Mouse (Mus musculus) megakaryocyte progenitor cell, adult 5-6 weeks (primary cell): ENCODE measurements around the gene Igf2bp2. TPM values are rescaled to one million over a fixed set of nuclear protein-coding genes. Genes with fewer than 3 reads are reported as not detected.

ENCODE experiments used
- ATAC-seq: replicated peaks from 2 replicates; pipeline ENCODE4 v1.8.0; 2016; ENCODE audit warnings: mild to moderate bottlenecking, moderate TSS enrichment, inconsistent platforms; ENCODE audit not compliant: poor library complexity
- total RNA-seq, 2 experiments: library from RNA; stranded (forward) in 1 of 2; stranded (reverse) in 1 of 2; fragments of 157-497, 149-512 nt in 1 of 2; fragments of 200-1000 nt in 1 of 2; gene quantifications; 2 replicates each; pipeline versions ENCODE4 v1.2.3 to v1.2.4; 2015 to 2017

The Igf2bp2 gene
- total RNA-seq (2015) = 2.8 and 3.4 TPM in 2 replicates
- 1.1 and 1.6 TPM in 2 replicates for total RNA-seq (2017)

DNA sequence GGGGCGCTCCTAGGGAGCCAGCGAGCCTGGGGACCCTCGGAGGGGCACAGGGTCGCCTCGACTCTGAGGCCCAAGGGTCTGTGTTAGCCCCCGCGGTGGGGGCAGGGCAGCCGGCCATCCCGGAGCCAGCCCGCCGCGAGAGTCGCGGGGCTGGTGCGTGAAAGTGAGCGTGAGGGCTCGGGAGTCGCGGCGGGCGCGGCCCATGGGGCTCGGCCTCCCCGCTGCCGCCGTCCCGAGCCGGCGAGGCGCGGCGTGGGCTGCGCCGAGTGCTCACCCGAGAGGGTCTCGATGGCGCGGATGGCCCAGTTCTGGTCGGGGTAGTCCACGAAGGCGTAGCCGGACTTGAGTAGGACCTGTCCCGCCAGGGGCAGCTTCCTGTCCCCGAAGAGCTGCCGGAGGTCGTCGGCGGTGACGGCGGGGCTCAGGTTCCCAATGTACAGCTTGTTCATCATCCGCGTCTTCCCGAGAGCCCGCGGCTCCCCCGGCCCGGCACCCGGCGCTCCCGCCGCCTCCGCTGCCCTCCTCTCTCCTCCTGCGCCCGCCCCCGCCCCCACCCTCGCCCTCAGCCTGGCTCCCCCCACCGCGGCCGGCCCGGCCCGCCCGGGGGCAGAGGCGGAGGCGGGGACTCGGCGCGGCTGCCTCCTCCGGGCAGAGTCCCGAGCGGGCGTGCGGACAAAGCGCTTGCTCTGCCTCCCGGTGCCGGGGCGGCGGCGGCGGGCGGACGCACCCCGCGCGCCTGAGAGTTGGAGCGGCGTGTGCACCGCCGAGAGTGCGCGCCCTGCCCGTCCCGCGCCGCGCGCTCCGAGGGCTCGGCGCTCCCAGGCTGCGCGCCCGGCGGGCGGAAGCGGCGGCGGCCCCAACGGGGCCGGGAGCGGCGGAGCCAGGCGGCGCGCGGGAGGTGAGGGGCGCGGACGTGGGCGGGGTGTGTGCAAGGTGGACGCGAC lies at the start of gene Igf2bp2:
Gene Igf2bp2, minus strand, starts transcription at position 788 of the 944 bp plus-strand sequence.
- ATAC-seq = no peak

DNA sequence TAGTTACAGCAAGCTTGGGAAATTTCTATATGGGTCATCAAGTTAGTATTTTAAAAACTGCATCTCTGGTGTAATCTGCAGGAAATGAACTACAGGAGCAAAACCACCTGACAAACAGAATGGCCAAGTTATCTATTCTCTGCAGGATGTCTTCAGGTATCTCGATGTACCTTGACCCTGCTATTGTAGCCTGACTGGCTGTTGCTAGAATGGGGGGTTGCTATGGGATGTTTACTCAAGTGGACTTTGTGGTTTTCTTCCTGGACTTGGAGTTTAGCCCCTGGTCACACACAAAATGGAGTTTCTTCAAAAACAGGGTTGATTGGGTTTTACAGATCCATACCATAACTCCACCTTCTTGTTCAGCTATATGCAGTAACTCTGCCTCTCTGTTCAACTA lies 40.4 kb upstream of the Igf2bp2 start:
- no peak for ATAC-seq

DNA sequence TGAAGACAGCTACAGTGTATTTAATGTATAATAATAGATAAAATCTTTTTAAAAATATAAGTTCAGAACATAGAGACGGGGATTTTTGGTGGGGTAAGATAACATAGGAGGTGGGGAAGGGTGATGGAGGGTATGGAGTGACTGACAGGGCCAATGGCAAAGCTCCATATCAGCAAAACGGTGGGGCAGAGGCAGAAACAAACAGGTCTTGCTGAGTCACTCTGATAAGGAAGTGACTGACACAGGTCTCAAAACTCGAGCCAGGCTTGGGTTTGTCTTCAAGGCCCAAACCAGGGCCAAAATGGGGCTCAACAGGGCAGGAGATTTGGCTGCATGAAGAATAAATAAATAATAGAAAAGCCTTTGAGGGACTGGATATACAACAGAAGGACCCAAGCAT lies 38.8 kb upstream of the Igf2bp2 start:
- no peak for ATAC-seq

DNA sequence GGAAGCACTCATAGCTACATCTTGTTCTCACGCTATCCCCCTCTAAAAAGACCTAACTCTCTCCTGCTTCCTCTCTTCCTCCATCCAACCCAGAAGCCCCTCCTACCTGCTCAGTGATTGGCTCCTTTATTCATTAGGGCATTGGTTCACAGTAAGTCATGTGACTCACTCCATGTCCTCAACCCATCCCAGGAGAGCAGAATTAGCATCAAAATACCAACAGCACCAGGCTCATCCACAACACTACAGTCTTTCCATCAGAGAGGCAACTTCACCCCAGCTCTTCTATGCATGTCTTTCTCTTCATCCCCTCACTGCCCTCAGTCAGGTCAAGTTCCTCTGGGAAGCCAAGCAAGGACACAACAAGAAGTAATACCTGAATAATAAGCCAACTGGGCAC lies 37.4 kb upstream of the Igf2bp2 start:
- ATAC-seq = no peak

DNA sequence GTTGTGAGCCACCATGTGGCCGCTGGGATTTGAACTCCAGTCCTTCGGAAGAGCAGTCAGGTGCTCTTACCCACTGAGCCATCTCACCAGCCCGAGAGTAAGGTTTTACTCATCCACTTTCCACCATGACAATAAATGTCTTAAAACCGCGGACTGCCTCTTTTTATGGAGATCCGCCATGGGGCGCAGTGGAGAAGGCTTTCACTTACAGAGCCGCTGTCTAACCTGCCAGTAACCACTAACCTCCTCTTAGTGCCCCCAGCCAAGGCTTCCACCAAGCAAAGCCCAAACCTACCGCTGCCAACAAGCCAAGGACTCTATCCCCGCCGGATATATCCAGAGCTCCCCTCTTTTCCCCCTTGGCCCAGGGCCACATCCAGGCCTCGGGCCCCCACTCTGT lies 24.3 kb upstream of the Igf2bp2 start:
- no peak for ATAC-seq

DNA sequence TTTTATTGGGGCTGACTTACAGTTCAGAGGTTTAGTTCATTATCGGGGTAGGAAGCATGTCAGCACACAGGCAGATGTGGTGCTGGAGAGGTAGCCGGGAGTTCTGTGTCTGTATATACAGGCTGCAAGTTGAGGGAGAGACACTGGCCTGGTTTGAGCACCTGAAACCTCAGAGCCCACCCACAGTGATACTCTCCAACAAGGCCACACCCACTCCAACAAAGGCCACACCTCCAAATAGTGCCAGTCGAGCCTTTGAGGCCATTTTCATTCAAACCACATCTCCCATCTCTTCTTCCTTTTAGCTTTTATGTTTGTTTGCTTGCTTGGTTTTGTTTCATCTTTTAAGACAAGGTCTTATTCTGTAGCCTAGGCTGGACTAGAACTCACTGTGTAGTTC lies 22.3 kb upstream of the Igf2bp2 start:
- no peak for ATAC-seq

DNA sequence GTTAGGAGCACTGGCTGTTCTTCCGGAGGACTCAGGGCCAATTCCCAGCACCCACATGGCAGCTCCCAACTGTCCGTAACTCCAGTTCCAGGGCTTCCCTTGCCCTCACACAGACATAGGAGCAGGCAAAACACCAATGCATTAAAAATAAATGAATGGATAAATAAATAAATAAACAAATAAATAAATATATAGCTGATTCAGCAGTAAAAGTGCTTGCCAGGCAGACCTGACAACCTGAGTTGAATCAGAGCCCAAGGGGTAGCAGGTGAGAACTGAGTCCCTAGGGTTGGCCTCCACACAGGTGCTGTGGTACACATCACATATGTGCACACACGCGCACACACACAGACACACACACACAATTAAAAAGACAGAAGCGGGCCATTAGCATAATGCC lies 21.0 kb upstream of the Igf2bp2 start:
- no peak for ATAC-seq

DNA sequence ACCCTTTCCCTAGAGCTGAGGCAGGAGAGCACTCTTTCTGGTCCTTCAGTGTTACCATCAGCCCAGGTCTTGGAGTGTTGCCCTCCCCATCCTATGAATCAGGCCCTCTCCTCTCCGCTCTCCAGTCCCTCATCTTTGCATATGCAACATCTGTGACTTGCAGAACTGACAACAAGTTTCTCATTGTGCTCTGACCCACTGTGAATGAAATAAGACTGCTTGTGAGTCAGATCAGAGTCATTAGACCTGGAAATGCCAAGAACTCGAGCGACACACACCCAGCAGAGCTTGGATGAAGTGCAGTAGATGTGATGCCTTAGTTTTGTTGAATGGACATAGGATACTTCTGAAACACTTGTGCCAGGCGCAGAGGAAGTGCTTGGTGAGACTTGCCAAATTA lies 19.2 kb upstream of the Igf2bp2 start:
- no peak for ATAC-seq

DNA sequence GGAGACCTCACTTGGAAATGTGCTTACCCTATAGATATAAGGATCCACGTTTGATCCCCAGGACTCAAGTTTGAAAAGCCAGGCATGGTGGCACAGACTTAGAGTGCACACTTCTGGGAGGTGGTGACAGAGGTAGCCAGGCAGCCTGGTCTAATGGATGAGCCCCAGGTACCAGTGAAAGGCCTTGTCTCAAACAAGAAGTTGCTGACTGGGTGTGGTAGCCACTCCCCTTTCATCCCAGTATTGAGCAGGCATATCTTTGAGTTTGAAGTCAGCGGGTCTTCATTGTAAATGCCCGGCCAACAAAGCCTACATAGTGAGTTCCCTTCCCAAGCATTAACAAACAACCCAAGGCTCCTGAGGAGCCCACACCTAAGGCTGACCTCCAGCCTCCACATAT lies 15.7 kb upstream of the Igf2bp2 start:
- ATAC-seq = no peak

DNA sequence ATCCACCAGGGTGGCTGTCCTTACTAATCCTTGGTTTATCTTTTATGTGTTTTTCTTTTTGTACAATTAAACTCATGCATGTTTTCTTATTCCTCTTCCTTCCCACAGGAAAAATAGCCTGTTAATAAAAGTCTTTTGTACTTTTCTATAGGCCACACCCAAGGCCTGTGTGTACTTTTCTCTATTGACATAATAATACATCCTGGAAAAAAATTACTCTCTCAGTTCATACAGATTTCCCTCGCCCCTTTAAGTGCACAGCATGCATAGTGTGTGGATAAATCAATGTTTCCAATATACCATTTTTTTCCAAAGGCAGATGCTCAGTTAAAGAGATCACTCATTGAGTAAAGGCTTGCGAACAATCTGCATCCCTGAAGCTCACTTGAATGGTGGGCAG lies 14.9 kb upstream of the Igf2bp2 start:
- no peak for ATAC-seq

DNA sequence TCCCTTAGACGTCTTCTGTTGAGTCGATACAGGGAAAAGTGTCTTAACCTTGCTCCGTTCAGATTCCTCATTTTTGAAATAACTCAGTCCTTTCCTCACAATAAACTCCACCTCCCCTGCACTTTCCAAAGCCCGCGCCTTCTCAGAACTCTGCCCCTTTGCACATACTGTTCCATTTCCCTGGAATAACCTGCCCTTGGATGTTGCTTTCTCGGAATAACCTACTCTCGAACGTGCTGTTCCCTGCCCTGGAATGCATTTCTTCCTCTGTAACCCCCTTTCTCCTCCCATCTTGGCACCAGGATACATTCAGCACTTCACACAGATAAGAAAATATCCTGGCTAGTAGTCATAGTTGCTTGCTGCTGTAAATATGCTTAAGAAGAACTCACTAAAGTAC lies 5.6 kb upstream of the Igf2bp2 start:
- ATAC-seq = no peak

DNA sequence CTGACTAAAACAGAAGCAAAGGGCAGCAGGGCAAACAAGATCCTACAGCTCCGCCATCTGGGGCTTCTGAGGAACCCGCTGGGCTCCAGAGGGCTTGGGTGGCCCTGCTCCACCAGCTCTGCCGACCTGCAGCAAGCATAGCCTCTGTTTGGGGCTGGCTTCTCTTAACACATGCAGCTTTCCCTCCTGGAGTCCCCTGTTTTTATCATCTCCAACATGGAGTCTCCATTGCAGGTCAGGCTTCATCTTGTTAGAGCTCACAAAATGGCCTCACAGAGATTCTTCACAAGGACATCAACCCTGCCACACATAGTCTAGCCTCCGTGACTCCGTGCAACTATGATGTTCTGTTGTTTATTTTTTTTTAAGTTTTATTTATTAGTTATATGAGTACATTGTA lies 2.5 kb upstream of the Igf2bp2 start:
- ATAC-seq = no peak

DNA sequence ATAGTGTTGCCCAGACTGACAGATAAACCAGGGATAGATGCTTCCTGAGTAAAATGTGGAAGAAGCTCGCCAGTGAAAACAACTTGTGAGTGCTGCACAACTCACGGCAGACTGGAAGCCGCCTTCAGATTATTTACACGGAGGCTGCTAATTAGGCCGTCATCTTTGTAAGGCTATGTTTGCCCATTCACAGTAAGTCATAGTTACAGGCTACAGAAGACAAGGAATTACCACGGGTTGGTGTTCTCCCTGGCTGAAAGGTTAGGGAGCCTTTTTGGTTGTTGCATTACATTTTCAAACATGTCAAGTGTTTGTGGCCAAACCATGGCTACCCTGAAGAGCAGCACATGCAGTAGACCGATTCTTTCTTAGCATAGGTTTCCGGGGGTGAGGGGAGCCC lies 1.3 kb upstream of the Igf2bp2 start:
- no peak for ATAC-seq

DNA sequence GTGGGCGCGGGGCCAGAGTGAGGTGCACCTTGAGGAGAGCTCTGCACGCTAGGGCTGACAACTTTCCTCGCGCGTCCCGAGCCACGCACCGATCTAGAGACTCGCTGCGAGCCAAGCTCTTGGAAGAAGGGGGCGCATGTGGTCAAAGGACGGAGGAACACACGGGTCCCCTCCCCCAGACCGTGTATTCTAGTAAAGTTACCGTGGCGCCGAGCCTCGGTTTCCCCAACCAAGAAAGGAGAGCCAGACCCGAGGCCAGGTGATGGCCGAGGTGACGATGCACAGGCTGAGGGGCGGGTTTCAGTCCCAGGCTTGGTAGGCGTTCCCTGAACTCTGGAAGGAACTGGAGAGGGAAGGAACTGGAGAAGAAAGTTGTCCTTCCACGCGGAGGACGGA lies 355 bp upstream of the Igf2bp2 start:
- no peak for ATAC-seq

DNA sequence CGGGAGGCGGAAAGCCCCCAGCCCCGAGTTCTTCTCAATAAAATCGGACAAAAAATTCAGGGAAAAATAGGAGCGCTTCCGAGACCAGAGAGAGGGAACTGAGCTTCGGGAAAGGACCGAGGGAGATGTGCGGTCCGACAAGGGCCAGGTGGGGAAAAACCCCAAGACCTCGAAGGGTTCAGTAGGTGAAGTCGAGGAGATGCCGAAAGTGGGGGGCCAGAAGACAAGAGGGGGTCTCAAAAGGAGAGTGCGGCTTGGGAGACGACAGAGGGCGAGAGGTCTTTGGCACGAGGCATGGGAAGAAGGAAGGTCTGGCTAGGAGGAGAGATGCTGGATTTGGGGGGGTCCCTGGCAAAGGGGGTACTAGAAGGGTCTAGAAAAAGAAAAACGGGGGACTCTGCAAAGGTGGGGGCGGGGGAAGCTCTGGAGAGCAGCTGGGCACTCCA lies 1.0 kb downstream of the Igf2bp2 start:
- no peak for ATAC-seq

DNA sequence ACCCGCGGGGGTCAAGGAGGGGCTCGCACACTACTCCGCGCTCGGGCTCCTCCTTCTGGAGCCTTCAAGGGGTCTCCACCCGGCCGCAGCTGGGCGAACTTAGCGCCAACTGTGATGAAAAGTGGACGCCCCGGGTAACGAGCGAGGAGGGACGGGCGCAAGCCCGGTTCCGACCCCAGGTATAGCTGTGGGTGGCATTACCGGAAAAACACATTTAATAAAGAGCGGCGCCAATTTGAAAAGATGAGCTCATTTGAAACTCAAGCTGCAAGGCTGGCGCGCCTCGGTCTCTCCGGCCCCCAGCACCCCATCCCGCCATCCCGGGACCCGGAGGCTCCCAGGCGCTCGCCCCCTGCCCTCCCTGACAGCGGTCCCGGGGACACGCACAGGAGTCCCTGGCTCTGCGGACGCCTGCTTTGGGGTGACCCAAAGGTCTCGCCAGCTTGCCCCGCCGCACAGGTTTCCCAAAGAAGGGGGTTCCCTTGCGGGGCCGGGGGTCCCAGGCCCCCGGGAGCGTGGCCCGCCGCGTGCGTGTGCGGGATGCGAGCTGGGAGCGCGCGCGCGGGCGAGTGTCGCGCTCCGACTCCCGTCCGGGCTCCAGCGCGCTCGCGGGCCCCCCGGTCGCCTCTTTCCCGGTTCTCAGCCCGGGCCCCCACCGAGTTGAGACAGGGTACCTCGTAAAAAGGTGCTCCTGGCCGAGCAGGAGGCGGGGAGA lies 1.6 kb downstream of the Igf2bp2 start:
- no peak for ATAC-seq

DNA sequence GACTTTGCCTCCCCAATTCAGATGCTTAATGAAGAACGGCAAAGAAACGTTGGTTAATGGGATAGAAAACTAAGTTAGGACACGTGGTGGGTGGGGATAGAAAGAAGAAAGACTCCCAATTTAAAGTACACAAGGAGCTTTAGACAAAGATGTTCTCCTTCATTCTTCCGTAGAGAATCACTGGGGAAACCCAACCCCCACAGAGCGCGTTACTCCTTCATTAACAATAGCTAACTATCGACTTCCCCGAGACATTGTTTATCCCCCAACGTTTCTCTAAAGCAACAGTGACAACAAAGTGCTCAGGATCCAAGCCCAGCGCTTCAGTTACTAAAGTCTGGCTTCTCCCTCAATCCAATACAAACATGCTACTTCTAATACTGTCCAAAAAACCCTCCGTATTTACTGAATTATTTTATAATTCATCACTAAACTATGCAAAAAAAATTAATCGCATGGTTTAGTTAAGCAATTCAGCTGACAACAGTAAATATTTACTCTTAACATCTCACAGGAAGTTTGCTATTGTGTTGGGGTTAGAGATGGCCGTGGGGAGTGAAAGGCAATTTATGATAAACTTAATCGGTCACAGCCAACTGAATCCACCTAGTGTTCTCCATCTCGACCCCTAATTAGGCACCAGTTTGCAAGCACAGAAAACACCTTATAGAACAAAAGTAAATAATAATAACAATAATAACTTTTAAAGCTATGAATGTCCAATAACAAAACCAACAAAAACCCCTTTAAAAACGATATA lies 2.5 kb downstream of the Igf2bp2 start:
- ATAC-seq = no peak

DNA sequence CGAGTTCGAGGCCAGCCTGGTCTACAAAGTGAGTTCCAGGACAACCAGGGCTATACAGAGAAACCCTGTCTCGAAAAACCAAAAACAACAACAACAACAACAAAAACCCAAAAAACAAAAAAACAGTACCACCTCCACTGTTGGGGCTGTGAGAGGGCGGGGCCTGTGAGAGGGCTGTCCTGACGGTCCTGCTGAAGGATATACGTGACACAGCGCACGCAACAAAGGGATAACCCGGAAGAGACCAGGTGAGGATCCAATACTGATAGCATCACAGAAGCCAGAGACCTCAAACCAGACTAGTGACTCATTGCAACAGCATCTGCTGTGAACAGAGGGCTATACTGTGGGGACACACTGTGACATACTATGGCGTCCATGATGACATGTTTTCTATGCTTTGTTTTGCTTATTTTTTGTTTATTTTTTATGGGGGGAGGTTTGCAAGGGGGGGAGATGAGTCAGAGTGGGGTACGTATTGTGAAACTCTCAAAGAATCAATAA lies 10.1 kb downstream of the Igf2bp2 start:
- ATAC-seq = no peak

DNA sequence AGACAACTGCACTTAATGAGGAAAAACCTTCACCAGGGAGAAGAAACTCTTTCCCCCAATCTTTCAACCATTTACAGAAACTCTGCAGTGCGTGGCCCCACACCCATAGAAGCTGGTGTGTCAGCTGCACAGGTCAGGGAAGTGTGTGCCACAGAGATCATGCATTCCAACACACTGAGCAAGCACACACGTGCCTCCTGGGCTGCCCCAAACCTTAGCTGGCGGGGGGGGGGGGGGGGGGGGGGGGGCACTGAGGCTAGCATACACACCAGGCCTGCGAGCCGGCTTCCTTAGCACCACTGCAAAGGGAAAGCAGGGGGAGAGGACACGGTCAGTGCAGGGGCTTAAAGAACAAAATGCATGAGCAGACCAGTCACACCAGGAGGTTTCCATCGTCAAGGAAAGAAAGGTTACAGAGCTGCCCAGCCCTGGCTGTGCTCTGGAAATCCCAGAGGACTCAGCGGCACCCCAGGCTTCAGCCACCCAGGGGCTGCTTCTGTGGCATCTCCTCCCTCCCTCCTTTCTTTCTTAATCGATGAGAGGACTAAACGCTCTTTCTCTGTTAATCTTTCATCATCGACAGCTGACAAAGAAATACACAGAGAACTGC lies 11.3 kb downstream of the Igf2bp2 start:
- ATAC-seq = no peak

DNA sequence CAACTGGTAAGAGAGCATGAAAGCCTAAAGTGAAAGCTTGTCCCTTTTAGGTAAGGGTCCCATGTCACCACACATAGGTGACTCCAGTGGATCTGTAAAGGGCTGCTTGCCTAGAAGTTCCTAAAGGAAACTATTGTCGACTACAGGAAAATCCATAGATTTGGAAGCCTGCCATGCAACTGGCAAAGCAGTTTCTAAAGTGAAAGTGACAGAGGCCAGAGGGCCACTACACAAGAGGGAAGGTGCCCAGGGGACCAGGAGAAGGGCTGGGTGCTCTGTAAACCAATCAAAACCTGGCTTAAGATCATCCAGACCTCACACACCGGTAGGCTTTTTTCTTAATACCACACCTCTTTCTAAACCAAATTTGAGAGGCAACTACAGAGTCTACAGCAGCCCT lies 12.7 kb downstream of the Igf2bp2 start:
- no peak for ATAC-seq
